Mouse (Mus musculus): ENCODE measurements around the gene Wnt6.
A peak's percentile ranks its signal among the peaks of the same experiment; 100 is the strongest.

Wnt6 gene

GRCm38 (mm10) chr1:74771845-74771930, at the start of gene Wnt6:
Gene Wnt6, plus strand, starts transcription at chr1:74771892.
- DNase-seq (ENCODE audit: low read depth, low spot score), result no peak
- H3K27me3 ChIP-seq (ENCODE audit: control insufficient read depth, insufficient read depth, low read length, poor library complexity, severe bottlenecking), result no peaks in the 10 kb centered on the region; the same call in none of the 2 replicates
- no peaks in the 10 kb centered on the region for H3K36me3 ChIP-seq (ENCODE audit: control insufficient read depth, insufficient read depth, low read length, poor library complexity, severe bottlenecking)

- peak; percentile 33 for DNase-seq (ENCODE audit: low read depth, low spot score)
These were observed 47.9 kb upstream of the Wnt6 start for GRCm38 (mm10) chr1:74723748-74724147.

GRCm38 (mm10) chr1:74726114-74726513, 45.6 kb upstream of the Wnt6 start:
- H3K36me3 ChIP-seq (ENCODE audit: control insufficient read depth, insufficient read depth, low read length, poor library complexity, severe bottlenecking), result no peaks in the 10 kb centered on the region
- no peaks in the 10 kb centered on the region for H3K27me3 ChIP-seq (ENCODE audit: control insufficient read depth, insufficient read depth, low read length, poor library complexity, severe bottlenecking)
- no peak for DNase-seq (ENCODE audit: low read depth, low spot score)

More at GRCm38 (mm10) chr1:74723748-74724147, 47.9 kb upstream of the Wnt6 start:
- Histone ChIP-seq H3K36me3 (ENCODE audit: control insufficient read depth, insufficient read depth, low read length, poor library complexity, severe bottlenecking) (no peaks in the 10 kb centered on the region), H3K27me3 (ENCODE audit: control insufficient read depth, insufficient read depth, low read length, poor library complexity, severe bottlenecking) (no peaks in the 10 kb centered on the region)

GRCm38 (mm10) chr1:74726674-74727073, 45.0 kb upstream of the Wnt6 start:
- Histone ChIP-seq H3K36me3 (ENCODE audit: control insufficient read depth, insufficient read depth, low read length, poor library complexity, severe bottlenecking) (no peaks in the 10 kb centered on the region), H3K27me3 (ENCODE audit: control insufficient read depth, insufficient read depth, low read length, poor library complexity, severe bottlenecking) (no peaks in the 10 kb centered on the region)
- DNase-seq (ENCODE audit: low read depth, low spot score), result no peak

- Histone ChIP-seq H3K27me3 (ENCODE audit: control insufficient read depth, insufficient read depth, low read length, poor library complexity, severe bottlenecking) (no peaks in the 10 kb centered on the region), H3K36me3 (ENCODE audit: control insufficient read depth, insufficient read depth, low read length, poor library complexity, severe bottlenecking) (no peaks in the 10 kb centered on the region)
- no peak for DNase-seq (ENCODE audit: low read depth, low spot score)
These were observed 43.2 kb upstream of the Wnt6 start for GRCm38 (mm10) chr1:74728446-74728845.

- no peak for DNase-seq (ENCODE audit: low read depth, low spot score)
- H3K36me3 ChIP-seq (ENCODE audit: control insufficient read depth, insufficient read depth, low read length, poor library complexity, severe bottlenecking), result no peaks in the 10 kb centered on the region
- H3K27me3 ChIP-seq (ENCODE audit: control insufficient read depth, insufficient read depth, low read length, poor library complexity, severe bottlenecking), result no peaks in the 10 kb centered on the region
These were observed 34.7 kb upstream of the Wnt6 start for GRCm38 (mm10) chr1:74736977-74737376.

GRCm38 (mm10) chr1:74737500-74737899, 34.2 kb upstream of the Wnt6 start:
- DNase-seq (ENCODE audit: low read depth, low spot score), result no peak
- Histone ChIP-seq H3K27me3 (ENCODE audit: control insufficient read depth, insufficient read depth, low read length, poor library complexity, severe bottlenecking) (no peaks in the 10 kb centered on the region), H3K36me3 (ENCODE audit: control insufficient read depth, insufficient read depth, low read length, poor library complexity, severe bottlenecking) (no peaks in the 10 kb centered on the region)

- Histone ChIP-seq H3K36me3 (ENCODE audit: control insufficient read depth, insufficient read depth, low read length, poor library complexity, severe bottlenecking) (no peaks in the 10 kb centered on the region), H3K27me3 (ENCODE audit: control insufficient read depth, insufficient read depth, low read length, poor library complexity, severe bottlenecking) (no peaks in the 10 kb centered on the region)
- DNase-seq (ENCODE audit: low read depth, low spot score), result no peak
These were observed 30.8 kb upstream of the Wnt6 start for GRCm38 (mm10) chr1:74740846-74741245.

- Histone ChIP-seq H3K27me3 (ENCODE audit: control insufficient read depth, insufficient read depth, low read length, poor library complexity, severe bottlenecking) (no peaks in the 10 kb centered on the region), H3K36me3 (ENCODE audit: control insufficient read depth, insufficient read depth, low read length, poor library complexity, severe bottlenecking) (no peaks in the 10 kb centered on the region)
- no peak for DNase-seq (ENCODE audit: low read depth, low spot score)
These were observed 24.4 kb upstream of the Wnt6 start for GRCm38 (mm10) chr1:74747335-74747734.

- peak; percentile 65 for DNase-seq (ENCODE audit: low read depth, low spot score)
- H3K36me3 ChIP-seq (ENCODE audit: control insufficient read depth, insufficient read depth, low read length, poor library complexity, severe bottlenecking), result no peaks in the 10 kb centered on the region
- no peaks in the 10 kb centered on the region for H3K27me3 ChIP-seq (ENCODE audit: control insufficient read depth, insufficient read depth, low read length, poor library complexity, severe bottlenecking)
These were observed 22.9 kb upstream of the Wnt6 start, which contains the start of gene Prkag3 for GRCm38 (mm10) chr1:74748643-74749271. Gene Prkag3, minus strand, starts transcription at chr1:74749221.

- no peaks in the 10 kb centered on the region for H3K36me3 ChIP-seq (ENCODE audit: control insufficient read depth, insufficient read depth, low read length, poor library complexity, severe bottlenecking)
- H3K27me3 ChIP-seq (ENCODE audit: control insufficient read depth, insufficient read depth, low read length, poor library complexity, severe bottlenecking), result no peaks in the 10 kb centered on the region
- no peak for DNase-seq (ENCODE audit: low read depth, low spot score)
These were observed 22.4 kb upstream of the Wnt6 start for GRCm38 (mm10) chr1:74749301-74749700.

GRCm38 (mm10) chr1:74750683-74751082, 21.0 kb upstream of the Wnt6 start:
- Histone ChIP-seq H3K27me3 (ENCODE audit: control insufficient read depth, insufficient read depth, low read length, poor library complexity, severe bottlenecking) (no peaks in the 10 kb centered on the region), H3K36me3 (ENCODE audit: control insufficient read depth, insufficient read depth, low read length, poor library complexity, severe bottlenecking) (no peaks in the 10 kb centered on the region)
- no peak for DNase-seq (ENCODE audit: low read depth, low spot score)

GRCm38 (mm10) chr1:74752150-74752549, 19.5 kb upstream of the Wnt6 start:
- no peaks in the 10 kb centered on the region for H3K36me3 ChIP-seq (ENCODE audit: control insufficient read depth, insufficient read depth, low read length, poor library complexity, severe bottlenecking)
- no peaks in the 10 kb centered on the region for H3K27me3 ChIP-seq (ENCODE audit: control insufficient read depth, insufficient read depth, low read length, poor library complexity, severe bottlenecking)
- no peak for DNase-seq (ENCODE audit: low read depth, low spot score)

GRCm38 (mm10) chr1:74752833-74753232, 18.9 kb upstream of the Wnt6 start:
- Histone ChIP-seq H3K36me3 (ENCODE audit: control insufficient read depth, insufficient read depth, low read length, poor library complexity, severe bottlenecking) (no peaks in the 10 kb centered on the region), H3K27me3 (ENCODE audit: control insufficient read depth, insufficient read depth, low read length, poor library complexity, severe bottlenecking) (no peaks in the 10 kb centered on the region)
- DNase-seq (ENCODE audit: low read depth, low spot score), result no peak

GRCm38 (mm10) chr1:74753266-74753974, 18.3 kb upstream of the Wnt6 start:
- peak; percentile 64 for DNase-seq (ENCODE audit: low read depth, low spot score)
- H3K36me3 ChIP-seq (ENCODE audit: control insufficient read depth, insufficient read depth, low read length, poor library complexity, severe bottlenecking), result no peaks in the 10 kb centered on the region
- no peaks in the 10 kb centered on the region for H3K27me3 ChIP-seq (ENCODE audit: control insufficient read depth, insufficient read depth, low read length, poor library complexity, severe bottlenecking)
